Mouse (Mus musculus): ENCODE data around the gene Lamtor2. TPM values are rescaled to one million over a fixed set of nuclear protein-coding genes. Genes with fewer than 3 reads are reported as not detected.

The Lamtor2 gene
- polyA plus RNA-seq (2021; fragmentation: Nextera tagmentation), result 138 and 243 TPM in 2 replicates
- long read RNA-seq, experiment 1, transcript Lamtor2-201 (4 exons, 668 nt), result major isoform, 13 of 22 reads
- long read RNA-seq, experiment 1, partial matches to known transcripts, result 1 of 22 reads
- long read RNA-seq, experiment 1, other reads (novel, unspliced or antisense), result 4 of 22 reads
- long read RNA-seq, experiment 2, transcript Lamtor2-201 (4 exons, 668 nt), result major isoform, 64 of 107 reads
- long read RNA-seq, experiment 2, transcript Lamtor2-202 (4 exons, 568 nt), result minor isoform, 9 of 107 reads
- long read RNA-seq, experiment 2, transcript Lamtor2-203 (2 exons, 567 nt), result minor isoform, 15 of 107 reads
- long read RNA-seq, experiment 2, partial matches to known transcripts, result 15 of 107 reads
- long read RNA-seq, experiment 2, other reads (novel, unspliced or antisense), result 3 of 107 reads

GRCm38 (mm10) chr3:88552676-88553524 is at the start of gene Lamtor2:
Lamtor2 (minus strand) TSS chr3:88553074.

GRCm38 (mm10) chr3:88575540-88575939 is 22.7 kb upstream of the Lamtor2 start, which contains the start of gene Ssr2:
Ssr2 (plus strand) TSS chr3:88575876.

GRCm38 (mm10) chr3:88553525-88553879 is 628 bp upstream of the Lamtor2 start, which contains the start of gene Ubqln4:
Ubqln4 (plus strand) TSS chr3:88553758.

GRCm38 (mm10) chr3:88548180-88548917 is 4.5 kb downstream of the Lamtor2 start, which contains the start of gene Rab25:
Rab25 (minus strand) TSS chr3:88548300.

GRCm38 (mm10) chr3:88532299-88532674 is 20.6 kb downstream of the Lamtor2 start, which contains the start of gene Mex3a:
Mex3a (plus strand) TSS chr3:88532395.

GRCm38 (mm10) chr3:88509692-88510420 is 43.0 kb downstream of the Lamtor2 start, which contains the start of gene Lmna:
Lmna (minus strand) TSS chr3:88509956.

Other genes starting within 250 kb of the Lamtor2 start
- 143 and 151 TPM in 2 replicates for gene Glmp, start 228.1 kb downstream of the Lamtor2 start, polyA plus RNA-seq (2021; fragmentation: Nextera tagmentation)
- 2.0 and 2.1 TPM in 2 replicates for gene Tmem79, start 216.9 kb downstream of the Lamtor2 start, polyA plus RNA-seq (2021; fragmentation: Nextera tagmentation)
- gene Smg5, start 216.8 kb downstream of the Lamtor2 start, polyA plus RNA-seq (2021; fragmentation: Nextera tagmentation), result 8.0 and 9.2 TPM in 2 replicates
- 11.8 and 12.5 TPM in 2 replicates for gene Paqr6, start 188.5 kb downstream of the Lamtor2 start, polyA plus RNA-seq (2021; fragmentation: Nextera tagmentation)
- 0.42 and 0.59 TPM in 2 replicates for gene Bglap3, start 180.3 kb downstream of the Lamtor2 start, polyA plus RNA-seq (2021; fragmentation: Nextera tagmentation)
- 1.0 and 1.1 TPM in 2 replicates for gene Bglap2, start 174.4 kb downstream of the Lamtor2 start, polyA plus RNA-seq (2021; fragmentation: Nextera tagmentation)
- gene Bglap, start 168.6 kb downstream of the Lamtor2 start, polyA plus RNA-seq (2021; fragmentation: Nextera tagmentation), result not detected in 2 replicates
- gene Pmf1, start 142.7 kb downstream of the Lamtor2 start, polyA plus RNA-seq (2021; fragmentation: Nextera tagmentation), result 7.3 and 9.7 TPM in 2 replicates
- gene Slc25a44, start 127.9 kb downstream of the Lamtor2 start, polyA plus RNA-seq (2021; fragmentation: Nextera tagmentation), result 41.1 and 42.3 TPM in 2 replicates
- gene Sema4a, start 91.9 kb downstream of the Lamtor2 start, polyA plus RNA-seq (2021; fragmentation: Nextera tagmentation), result 14.1 and 17.3 TPM in 2 replicates
- 51.8 and 54.5 TPM in 2 replicates for gene Lmna, start 43.1 kb downstream of the Lamtor2 start, polyA plus RNA-seq (2021; fragmentation: Nextera tagmentation)
- 0.29 and 0.49 TPM in 2 replicates for gene Mex3a, start 20.7 kb downstream of the Lamtor2 start, polyA plus RNA-seq (2021; fragmentation: Nextera tagmentation)
- not detected in 2 replicates for gene Rab25, start 4.8 kb downstream of the Lamtor2 start, polyA plus RNA-seq (2021; fragmentation: Nextera tagmentation)
- gene Ubqln4, start 684 bp upstream of the Lamtor2 start, polyA plus RNA-seq (2021; fragmentation: Nextera tagmentation), result 15.4 and 27.8 TPM in 2 replicates
- gene Ssr2, start 22.8 kb upstream of the Lamtor2 start, polyA plus RNA-seq (2021; fragmentation: Nextera tagmentation), result 189 and 202 TPM in 2 replicates
- gene Arhgef2, start 52.9 kb upstream of the Lamtor2 start, polyA plus RNA-seq (2021; fragmentation: Nextera tagmentation), result 48.6 and 53.4 TPM in 2 replicates
- not detected in 2 replicates for gene Rxfp4, start 100.1 kb upstream of the Lamtor2 start, polyA plus RNA-seq (2021; fragmentation: Nextera tagmentation)
- 22.7 and 35.6 TPM in 2 replicates for gene Khdc4, start 132.7 kb upstream of the Lamtor2 start, polyA plus RNA-seq (2021; fragmentation: Nextera tagmentation)
- 55.4 and 59.7 TPM in 2 replicates for gene Rit1, start 163.8 kb upstream of the Lamtor2 start, polyA plus RNA-seq (2021; fragmentation: Nextera tagmentation)
- 266 and 273 TPM in 2 replicates for gene Syt11, start 222.1 kb upstream of the Lamtor2 start, polyA plus RNA-seq (2021; fragmentation: Nextera tagmentation)

Measured in left cerebral cortex, adult 6 months (tissue).